In genomic region chr12:76117632-76118153, GRCm38 (mm10) we compare ENCODE assay signal across 11 mouse cellular contexts. TPM values are rescaled to one million over a fixed set of nuclear protein-coding genes. Genes with fewer than 3 reads are reported as not detected.
A peak's percentile ranks its signal among the peaks of the same experiment; 100 is the strongest.
DNase-seq lines count a peak whose midpoint lies in the region; ATAC-seq and TF ChIP-seq lines count a peak whose summit lies in the region.
"Had no signal": no experiment of that assay in that cellular context is flagged by ENCODE, and none has a peak within 500 bp of the region (broad histone marks: within the 10 kb centered on the region; RNA-seq: fewer than 3 reads in every experiment).

No protein-coding gene starts in this region.

- H3K27ac ChIP-seq in kidney, embryonic 14.5 days (ENCODE audit: low read depth, low read length) = no peak overlapping the region
- peak overlapping the region; percentile 81 for H3K27ac ChIP-seq in heart, embryonic 12.5 days (ENCODE audit: poor library complexity, severe bottlenecking)
- H3K27ac ChIP-seq in lung, postnatal 0 days (ENCODE audit: low read length) = no peak overlapping the region
- H3K27ac ChIP-seq in thymus, adult 2 months (ENCODE audit: control insufficient read depth, insufficient read depth, low read length) = no peak overlapping the region
- no peak overlapping the region for H3K27ac ChIP-seq in forebrain, embryonic 16.5 days (ENCODE audit: low read length)
- H3K27ac ChIP-seq: macrophage had no signal

- 80% methylated on average over 4 of the region's 4 CpGs for WGBS in kidney, embryonic 14.5 days
- WGBS in heart, embryonic 12.5 days = 36% methylated on average over 4 of the region's 4 CpGs
- WGBS in lung, postnatal 0 days = 56% methylated on average over 4 of the region's 4 CpGs
- 92% methylated on average over 4 of the region's 4 CpGs for WGBS in thymus, adult 2 months
- WGBS in forebrain, embryonic 16.5 days = 67% methylated on average over 4 of the region's 4 CpGs

- no peak for ATAC-seq in kidney, embryonic 14.5 days (ENCODE audit: low FRiP score, low TSS enrichment)
- ATAC-seq in heart, embryonic 12.5 days (ENCODE audit: insufficient number of reproducible peaks, low FRiP score) = 0 out of 2 replicates have a peak, but pooled peaks have one; percentile 73
- ATAC-seq in lung, postnatal 0 days = no peak
- no peak for ATAC-seq in inflammation-experienced regulatory T-cells, adult 6 months
- ATAC-seq in forebrain, embryonic 16.5 days = no peak

- no peaks in the 10 kb centered on the region for H3K9me3 ChIP-seq in kidney, embryonic 14.5 days (ENCODE audit: control insufficient read depth, low read length)
- H3K9me3 ChIP-seq in heart, embryonic 12.5 days (replicated peaks) = 0 out of 2 replicates have a peak, but pooled peaks cover 4% of the 10 kb centered on the region
- H3K9me3 ChIP-seq in lung, postnatal 0 days (ENCODE audit: low read length) = no peaks in the 10 kb centered on the region
- no peaks in the 10 kb centered on the region for H3K9me3 ChIP-seq in forebrain, embryonic 16.5 days (ENCODE audit: control insufficient read depth, low read length)

- TF ChIP-seq POLR2A in thymus, adult 2 months (IDR thresholded peaks at IDR 0.05; ENCODE audit: control insufficient read depth, extremely low read depth, insufficient read depth, low read length, poor library complexity) = no peak

- no peak overlapping the region for H3K4me2 ChIP-seq in kidney, embryonic 14.5 days (replicated peaks; ENCODE audit: low read depth, low read length)
- H3K4me2 ChIP-seq in heart, embryonic 12.5 days = no peak overlapping the region
- no peak overlapping the region for H3K4me2 ChIP-seq in lung, postnatal 0 days (replicated peaks; ENCODE audit: low read depth, low read length)
- no peak overlapping the region for H3K4me2 ChIP-seq in forebrain, embryonic 16.5 days (ENCODE audit: low read length)

- H3K9ac ChIP-seq in kidney, embryonic 14.5 days (ENCODE audit: low read depth, low read length) = no peak overlapping the region
- no peak overlapping the region for H3K9ac ChIP-seq in heart, embryonic 12.5 days
- no peak overlapping the region for H3K9ac ChIP-seq in lung, postnatal 0 days (replicated peaks; ENCODE audit: low read depth)
- no peak overlapping the region for H3K9ac ChIP-seq in forebrain, embryonic 16.5 days (replicated peaks; ENCODE audit: low read depth, low read length)

- TF ChIP-seq CTCF in lung, postnatal 0 days (IDR thresholded peaks at IDR 0.05) = no peak
- no peak for TF ChIP-seq CTCF in thymus, adult 2 months (IDR thresholded peaks at IDR 0.05; ENCODE audit: borderline replicate concordance, control insufficient read depth, extremely low read depth, insufficient read depth, low read length, poor library complexity)

- DNase-seq in kidney, adult 18-20 months = peak; percentile 48
- peak; percentile 46 for DNase-seq in adrenal gland, adult 8-10 months
- DNase-seq in lung, postnatal 0 days (ENCODE audit: low spot score) = peak; percentile 38
- DNase-seq in thymus, adult 2 months = no peak
- DNase-seq: thymus, postnatal 25 days had no signal

- no peak overlapping the region for H3K4me3 ChIP-seq in kidney, embryonic 14.5 days (ENCODE audit: low read length)
- no peak overlapping the region for H3K4me3 ChIP-seq in heart, embryonic 12.5 days
- H3K4me3 ChIP-seq in lung, postnatal 0 days (ENCODE audit: low read depth, low read length) = no peak overlapping the region
- no peak overlapping the region for H3K4me3 ChIP-seq in thymus, adult 2 months (ENCODE audit: control insufficient read depth, insufficient read depth, low read length)
- H3K4me3 ChIP-seq in forebrain, embryonic 16.5 days (replicated peaks; ENCODE audit: low read length) = no peak overlapping the region

- H3K27me3 ChIP-seq in kidney, embryonic 14.5 days (ENCODE audit: control insufficient read depth, insufficient read depth, low read length) = no peaks in the 10 kb centered on the region
- H3K27me3 ChIP-seq in heart, embryonic 12.5 days (replicated peaks) = no peaks in the 10 kb centered on the region
- H3K27me3 ChIP-seq in lung, postnatal 0 days (replicated peaks; ENCODE audit: insufficient read depth, low read length) = no peaks in the 10 kb centered on the region
- H3K27me3 ChIP-seq in thymus, adult 2 months (ENCODE audit: control insufficient read depth, insufficient read depth, low read length) = no peaks in the 10 kb centered on the region
- H3K27me3 ChIP-seq in forebrain, embryonic 16.5 days (replicated peaks; ENCODE audit: control insufficient read depth, insufficient read depth, low read length) = no peaks in the 10 kb centered on the region

- no peaks in the 10 kb centered on the region for H3K36me3 ChIP-seq in kidney, embryonic 14.5 days (ENCODE audit: control insufficient read depth, insufficient read depth, low read length)
- no peaks in the 10 kb centered on the region for H3K36me3 ChIP-seq in heart, embryonic 12.5 days
- no peaks in the 10 kb centered on the region for H3K36me3 ChIP-seq in lung, postnatal 0 days (ENCODE audit: insufficient read depth, low read length)
- H3K36me3 ChIP-seq in thymus, adult 2 months (ENCODE audit: control insufficient read depth, insufficient read depth, low read length) = no peaks in the 10 kb centered on the region
- no peaks in the 10 kb centered on the region for H3K36me3 ChIP-seq in forebrain, embryonic 16.5 days (ENCODE audit: control insufficient read depth, insufficient read depth)

- H3K4me1 ChIP-seq in kidney, embryonic 14.5 days (ENCODE audit: control insufficient read depth, insufficient read depth, low read length) = no peaks in the 10 kb centered on the region
- peaks cover 28% of the 10 kb centered on the region for H3K4me1 ChIP-seq in heart, embryonic 12.5 days (replicated peaks)
- H3K4me1 ChIP-seq in lung, postnatal 0 days (ENCODE audit: insufficient read depth, low read depth, low read length) = no peaks in the 10 kb centered on the region
- H3K4me1 ChIP-seq in thymus, adult 2 months (replicated peaks; ENCODE audit: control insufficient read depth, insufficient read depth, low read length) = no peaks in the 10 kb centered on the region
- H3K4me1 ChIP-seq in forebrain, embryonic 16.5 days (replicated peaks; ENCODE audit: control insufficient read depth, insufficient read depth, low read length) = no peaks in the 10 kb centered on the region

- TF ChIP-seq EP300 in lung, postnatal 0 days (IDR thresholded peaks at IDR 0.05) = no peak

RNA-seq across cellular contexts. Expression of gene Esr2, which starts 59.4 kb away (rescaled TPM):
- polyA plus RNA-seq in kidney, embryonic 14.5 days (2014; fragmentation: Nextera tagmentation; extraction: Ambion mirVana) = 0.39 and 0.57 TPM in 2 replicates
- under 1 TPM in 3 of 4 experiments, not detected in 1; 0.11 to 0.75 (median 0.45) TPM for total RNA-seq in adrenal gland, adult 8-10 months (2022)
- polyA plus RNA-seq in heart, embryonic 12.5 days (2016; fragmentation: Nextera tagmentation; extraction: Ambion mirVana) = 0.36 and 0.46 TPM in 2 replicates
- polyA plus RNA-seq in lung, postnatal 0 days (2015; fragmentation: Nextera tagmentation; extraction: Ambion mirVana) = 0.81 and 1.3 TPM in 2 replicates
- not detected for polyA plus RNA-seq in inflammation-experienced regulatory T-cells, adult 6 months (2017; shearing (Covaris generic))
- polyA plus RNA-seq in thymus, adult 2 months (2012; rRNA removed) = 0.08 and 0.38 TPM in 2 replicates
- polyA plus RNA-seq in forebrain, embryonic 16.5 days (2015; fragmentation: Nextera tagmentation; extraction: Ambion mirVana) = 0.12 and 0.28 TPM in 2 replicates
- total RNA-seq: neutrophil, adult 5-6 weeks had no signal
- polyA plus RNA-seq: macrophage had no signal
